Mouse (Mus musculus): ENCODE measurements at regions not wholly inside any gene's neighbourhood (a gene's known extent, or its start where the extent isn't known, plus 50 kb on each side); places are given as distances from the start of the nearest gene placed in this dataset.
A peak's percentile ranks its signal among the peaks of the same experiment; 100 is the strongest.

DNA sequence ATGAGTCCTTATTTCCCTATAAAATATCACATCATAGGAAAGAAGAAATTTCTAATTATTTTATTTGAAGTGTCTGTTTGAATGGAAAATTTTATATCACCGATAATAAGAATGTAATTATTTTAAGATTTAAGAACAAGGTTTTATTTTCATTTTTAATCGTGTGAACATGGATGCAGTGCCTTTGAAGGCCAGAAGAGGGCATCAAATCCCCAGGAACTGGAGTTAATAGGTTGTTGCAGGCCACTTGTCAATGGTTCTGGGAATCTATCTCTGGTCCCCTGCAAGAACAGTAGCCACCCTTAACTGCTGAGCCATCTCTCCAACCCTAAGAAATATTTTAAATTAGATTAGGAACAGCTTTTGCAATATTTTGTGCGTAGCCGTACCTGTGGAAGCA lies 66.5 kb upstream of the 4933415F23Rik start:
- H3K27me3 ChIP-seq (ENCODE audit: insufficient read depth, poor library complexity, severe bottlenecking) = no peaks in the 10 kb centered on the region
- no peak overlapping the region for H3K4me3 ChIP-seq
- H3K4me1 ChIP-seq (replicated peaks) = no peaks in the 10 kb centered on the region
- no peaks in the 10 kb centered on the region for H3K36me3 ChIP-seq
- 93% methylated on average over 4 of the region's 4 CpGs for WGBS
- 0 out of 2 replicates have a peak, but pooled peaks cover 5% of the 10 kb centered on the region for H3K9me3 ChIP-seq
- DNase-seq (ENCODE audit: low spot score) = no peak
- H3K27ac ChIP-seq = no peak overlapping the region

DNA sequence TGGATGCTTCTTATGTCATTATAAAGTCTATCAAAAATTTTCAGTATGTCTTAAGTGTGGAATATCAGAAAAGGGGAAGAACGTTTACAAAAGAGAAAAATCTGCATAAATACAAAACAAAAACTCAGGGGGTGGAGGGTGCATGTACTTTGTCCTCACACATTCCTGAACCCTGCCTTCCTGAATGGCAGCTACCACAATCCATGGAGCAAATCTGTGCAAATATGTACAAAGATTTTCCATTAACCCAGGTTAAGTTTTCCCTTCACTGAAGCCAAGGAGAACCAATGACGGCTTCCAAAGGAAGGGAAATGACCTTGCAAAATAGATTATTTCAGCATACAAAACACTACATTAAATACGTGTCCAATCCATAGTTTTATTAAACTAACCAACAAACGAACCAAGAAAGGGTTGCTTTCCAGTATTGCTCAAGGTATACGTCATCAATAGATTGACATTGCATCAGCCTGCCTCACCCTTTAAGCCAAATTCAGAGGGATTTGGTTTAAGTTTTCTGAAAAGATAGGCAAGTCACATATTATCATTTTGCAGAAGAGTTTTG lies 61.4 kb upstream of the 4933415F23Rik start:
- H3K4me1 ChIP-seq (replicated peaks) = no peaks in the 10 kb centered on the region
- H3K27ac ChIP-seq = no peak overlapping the region
- 84% methylated on average over 5 of the region's 5 CpGs for WGBS
- no peak overlapping the region for H3K4me3 ChIP-seq
- H3K27me3 ChIP-seq (ENCODE audit: insufficient read depth, poor library complexity, severe bottlenecking) = no peaks in the 10 kb centered on the region
- H3K36me3 ChIP-seq = no peaks in the 10 kb centered on the region
- H3K9me3 ChIP-seq = 0 out of 2 replicates have a peak, but pooled peaks cover 2% of the 10 kb centered on the region
- DNase-seq (ENCODE audit: low spot score) = no peak

DNA sequence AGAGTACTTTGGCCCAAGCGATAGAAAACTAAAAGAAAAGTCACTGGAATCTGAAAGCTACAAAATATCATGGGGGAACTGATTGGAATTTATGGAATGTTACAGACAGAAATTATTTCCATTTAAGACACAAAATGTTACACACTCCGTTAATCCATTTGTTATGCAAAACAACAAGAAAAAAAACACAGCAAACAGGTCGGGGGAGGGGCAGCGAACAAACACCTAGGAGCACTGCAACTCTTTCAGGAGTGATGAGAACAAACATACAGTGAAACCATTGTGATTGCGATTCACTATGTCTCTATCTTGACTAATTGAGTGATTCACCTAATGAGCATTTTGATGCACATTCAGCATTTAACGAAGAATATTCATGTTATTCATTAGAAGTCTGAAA lies 60.7 kb upstream of the 4933415F23Rik start:
- Histone ChIP-seq H3K27me3 (ENCODE audit: insufficient read depth, poor library complexity, severe bottlenecking) (no peaks in the 10 kb centered on the region), H3K4me1 (replicated peaks) (no peaks in the 10 kb centered on the region), H3K4me3 (no peak overlapping the region), H3K27ac (no peak overlapping the region), H3K36me3 (no peaks in the 10 kb centered on the region), H3K9me3 (0 out of 2 replicates have a peak, but pooled peaks cover 2% of the 10 kb centered on the region)
- WGBS = 84% methylated on average over 6 of the region's 6 CpGs
- DNase-seq (ENCODE audit: low spot score) = no peak

MicroRNAs in the stretch of these regions (microRNA counts, 519-probe panel; counts per million panel counts)
- microRNA mmu-miR-30a (1,255 counts per million, percentile 77 among the panel's probes with 10 or more counts), microRNA mmu-miR-30c (5,073 counts per million, percentile 95 among the panel's probes with 10 or more counts)
